Mouse (Mus musculus) ES-E14 (cell line): ENCODE measurements around the gene Defb25.

Experiments used
- CHD2 ChIP-seq: IDR thresholded peaks from 2 replicates; pipeline ENCODE4 v1.6.1; 2014; ENCODE audit warnings: mild to moderate bottlenecking, low read depth, low read length, inconsistent platforms
- HCFC1 ChIP-seq: IDR thresholded peaks from 2 replicates; pipeline ENCODE4 v1.6.1; 2012; ENCODE audit warnings: low read length, inconsistent platforms, borderline replicate concordance; ENCODE audit not compliant: insufficient read depth
- MAFK ChIP-seq: IDR thresholded peaks from 2 replicates; pipeline ENCODE4 v1.6.1; 2014; ENCODE audit warnings: mild to moderate bottlenecking, low read depth, low read length, inconsistent platforms; ENCODE audit not compliant: insufficient read depth
- ZC3H11A ChIP-seq: IDR thresholded peaks from 2 replicates; pipeline ENCODE4 v1.6.1; 2012; ENCODE audit warnings: low read depth, mild to moderate bottlenecking, inconsistent platforms, low read length, borderline replicate concordance
- ZNF384 ChIP-seq: IDR thresholded peaks from 2 replicates; pipeline ENCODE4 v1.6.1; 2012; ENCODE audit warnings: low read depth, low read length, inconsistent platforms

DNA sequence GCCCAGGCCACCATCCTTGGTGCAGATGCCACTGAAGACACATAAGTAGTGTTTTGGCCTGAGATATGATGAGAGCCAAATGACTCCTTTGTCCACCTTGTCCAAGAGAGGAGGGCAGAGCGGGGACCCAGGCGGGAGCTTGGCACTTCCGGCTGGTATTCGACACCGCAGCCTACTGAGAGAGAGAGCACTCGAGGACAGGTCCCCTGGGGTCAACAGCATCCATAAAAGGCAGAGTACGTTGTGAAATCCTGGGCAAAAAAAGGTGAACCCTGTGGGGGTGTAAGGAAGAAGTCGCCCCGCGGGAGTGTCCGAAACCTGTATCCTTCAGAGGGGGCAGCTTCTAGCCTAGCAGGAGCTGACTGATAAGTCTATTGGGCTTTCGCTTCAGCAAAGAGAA, 49.3 kb upstream of the Defb25 start:
- TF ChIP-seq ZC3H11A (no peak), MAFK (no peak), ZNF384 (no peak), CHD2 (no peak), HCFC1 (no peak)
